Mouse (Mus musculus) gastrocnemius, postnatal 14 days (tissue): ENCODE data around the gene Bend3. TPM values are rescaled to one million over a fixed set of nuclear protein-coding genes. Genes with fewer than 3 reads are reported as not detected.

Source experiments
- DNase-seq: peaks from one replicate; pipeline ENCODE4 v3.0.0; 2021; ENCODE audit warnings: mixed read lengths
- intact Hi-C: fragments of 180-260 bp; cut with DNase I; formaldehyde crosslinking; loops from one replicate; pipeline ENCODE4 v1.15.1; 2025; ENCODE audit warnings: low total_unique reads
- total RNA-seq, 2 experiments: library from RNA; stranded (reverse); gene quantifications; 2 replicates each; pipeline ENCODE4 v1.2.3; 2021

Bend3 gene
- total RNA-seq, 2 experiments from 2014 or later: 3.7 to 4.8 TPM

- intact Hi-C loops: loop anchor here (5.0 kb wide), 1 partner anchor 59 kb away; no protein-coding TSS in a partner anchor
- peak; percentile 26 for DNase-seq
These were observed 558 bp upstream of the Bend3 start for GRCm38 (mm10) chr10:43477865-43478681.

GRCm38 (mm10) chr10:43479436-43480157 lies 966 bp downstream of the Bend3 start:
- DNase-seq: peak; percentile 88
- intact Hi-C loops: loop anchor here (5.0 kb wide), 1 partner anchor 58 kb away; no protein-coding TSS in a partner anchor

GRCm38 (mm10) chr10:43480227-43480849 lies 1.7 kb downstream of the Bend3 start:
- intact Hi-C loops: no loop called here
- no peak for DNase-seq

- no peak for DNase-seq
- intact Hi-C loops: no loop called here
These were observed 2.5 kb downstream of the Bend3 start for GRCm38 (mm10) chr10:43481179-43481578.

- no peak for DNase-seq
- intact Hi-C loops: no loop called here
These were observed 3.4 kb downstream of the Bend3 start for GRCm38 (mm10) chr10:43482021-43482420.

- intact Hi-C loops: no loop called here
These were observed 4.9 kb downstream of the Bend3 start for GRCm38 (mm10) chr10:43483426-43483995.

GRCm38 (mm10) chr10:43485751-43486268 lies 7.2 kb downstream of the Bend3 start:
- intact Hi-C loops: no loop called here
- no peak for DNase-seq

More at GRCm38 (mm10) chr10:43483426-43483995, 4.9 kb downstream of the Bend3 start:
- DNase-seq: peak; percentile 63

- DNase-seq: no peak
- intact Hi-C loops: no loop called here
These were observed 8.9 kb downstream of the Bend3 start for GRCm38 (mm10) chr10:43487441-43488010.

- DNase-seq: no peak
These were observed 9.6 kb downstream of the Bend3 start for GRCm38 (mm10) chr10:43488258-43488657.

GRCm38 (mm10) chr10:43489139-43489538 lies 10.5 kb downstream of the Bend3 start:
- DNase-seq: no peak
- intact Hi-C loops: no loop called here

More at GRCm38 (mm10) chr10:43488258-43488657, 9.6 kb downstream of the Bend3 start:
- intact Hi-C loops: no loop called here

GRCm38 (mm10) chr10:43489550-43489949 lies 10.9 kb downstream of the Bend3 start:
- no peak for DNase-seq
- intact Hi-C loops: no loop called here

GRCm38 (mm10) chr10:43490034-43490433 lies 11.4 kb downstream of the Bend3 start:
- intact Hi-C loops: no loop called here
- no peak for DNase-seq

- intact Hi-C loops: no loop called here
- DNase-seq: no peak
These were observed 12.2 kb downstream of the Bend3 start for GRCm38 (mm10) chr10:43490846-43491245.

GRCm38 (mm10) chr10:43502599-43502998 lies 24.0 kb downstream of the Bend3 start:
- no peak for DNase-seq
- intact Hi-C loops: no loop called here

- no peak for DNase-seq
- intact Hi-C loops: no loop called here
These were observed 25.7 kb downstream of the Bend3 start for GRCm38 (mm10) chr10:43504291-43504690.

- no peak for DNase-seq
- intact Hi-C loops: no loop called here
These were observed 28.4 kb downstream of the Bend3 start for GRCm38 (mm10) chr10:43507051-43507450.

- DNase-seq: no peak
- intact Hi-C loops: no loop called here
These were observed 30.6 kb downstream of the Bend3 start for GRCm38 (mm10) chr10:43509228-43509627.

GRCm38 (mm10) chr10:43512976-43513375 lies 34.3 kb downstream of the Bend3 start:
- DNase-seq: no peak
- intact Hi-C loops: no loop called here

- no peak for DNase-seq
- intact Hi-C loops: no loop called here
These were observed 38.5 kb downstream of the Bend3 start for GRCm38 (mm10) chr10:43516992-43517660.
